Comparison of ENCODE assay signal across 9 mouse cellular contexts in genomic region chr4:149628372-149628771, GRCm38 (mm10). TPM values are rescaled to one million over a fixed set of nuclear protein-coding genes. Genes with fewer than 3 reads are reported as not detected.
A peak's percentile ranks its signal among the peaks of the same experiment; 100 is the strongest.
DNase-seq lines count a peak whose midpoint lies in the region; ATAC-seq and TF ChIP-seq lines count a peak whose summit lies in the region.
"Had no signal": no experiment of that assay in that cellular context is flagged by ENCODE, and none has a peak within 500 bp of the region (broad histone marks: within the 10 kb centered on the region; RNA-seq: fewer than 3 reads in every experiment).

No protein-coding gene starts in this region.

- peaks cover 47% of the 10 kb centered on the region for H3K36me3 ChIP-seq in intestine, postnatal 0 days (ENCODE audit: control insufficient read depth, insufficient read depth)
- H3K36me3 ChIP-seq in intestine, embryonic 16.5 days (ENCODE audit: control insufficient read depth, insufficient read depth, low read length), result peaks cover 10% of the 10 kb centered on the region; the same call in 1 of the 2 replicates
- peaks cover 33% of the 10 kb centered on the region for H3K36me3 ChIP-seq in embryonic facial prominence, embryonic 14.5 days (ENCODE audit: control insufficient read depth, insufficient read depth, low read length)

- H3K9ac ChIP-seq in intestine, postnatal 0 days (ENCODE audit: low read depth, low read length), result no peak overlapping the region
- no peak overlapping the region for H3K9ac ChIP-seq in intestine, embryonic 16.5 days (ENCODE audit: low read depth, low read length)
- H3K9ac ChIP-seq in embryonic facial prominence, embryonic 14.5 days (ENCODE audit: low read depth, low read length), result no peak overlapping the region
- H3K9ac ChIP-seq: embryonic facial prominence, embryonic 12.5 days had no signal

- no peak overlapping the region for H3K4me2 ChIP-seq in intestine, postnatal 0 days (replicated peaks; ENCODE audit: low read depth)
- H3K4me2 ChIP-seq in intestine, embryonic 16.5 days (ENCODE audit: low read depth, low read length), result no peak overlapping the region
- no peak overlapping the region for H3K4me2 ChIP-seq in embryonic facial prominence, embryonic 14.5 days (ENCODE audit: low read depth, low read length)
- H3K4me2 ChIP-seq: embryonic facial prominence, embryonic 12.5 days had no signal

- H3K4me3 ChIP-seq in intestine, postnatal 0 days (ENCODE audit: low read depth, low read length), result no peak overlapping the region
- no peak overlapping the region for H3K4me3 ChIP-seq in intestine, embryonic 16.5 days (ENCODE audit: low read length)
- no peak overlapping the region for H3K4me3 ChIP-seq in embryonic facial prominence, embryonic 14.5 days (ENCODE audit: low read depth, low read length)
- H3K4me3 ChIP-seq: embryonic facial prominence, embryonic 12.5 days had no signal

- DNase-seq in CD4-positive, CD25-positive, alpha-beta regulatory T cell, adult 2 months (ENCODE audit: low read depth, low spot score), result peak; percentile 82
- DNase-seq in adrenal gland, postnatal 36 days, result peak; percentile 42 to 56
- DNase-seq in embryonic facial prominence, embryonic 14.5 days (ENCODE audit: low spot score), result no peak
- DNase-seq in kidney, postnatal 10 days, result peak; percentile 71
- DNase-seq in urinary bladder, adult 18-20 months (ENCODE audit: low spot score in 2 of 2), result no peak

- H3K9me3 ChIP-seq in intestine, postnatal 0 days (ENCODE audit: control insufficient read depth), result no peaks in the 10 kb centered on the region
- no peaks in the 10 kb centered on the region for H3K9me3 ChIP-seq in intestine, embryonic 16.5 days (ENCODE audit: control insufficient read depth, low read length)
- no peaks in the 10 kb centered on the region for H3K9me3 ChIP-seq in embryonic facial prominence, embryonic 14.5 days (ENCODE audit: control insufficient read depth, low read length)
- H3K9me3 ChIP-seq: embryonic facial prominence, embryonic 12.5 days had no signal

- peak; percentile 83 for TF ChIP-seq CTCF in intestine, postnatal 0 days (IDR thresholded peaks at IDR 0.05; ENCODE audit: low read depth)

- H3K27ac ChIP-seq in intestine, postnatal 0 days (ENCODE audit: low read depth, low read length), result no peak overlapping the region
- no peak overlapping the region for H3K27ac ChIP-seq in intestine, embryonic 16.5 days (ENCODE audit: low read length)
- H3K27ac ChIP-seq in embryonic facial prominence, embryonic 14.5 days (replicated peaks; ENCODE audit: low read depth, low read length), result no peak overlapping the region
- H3K27ac ChIP-seq: embryonic facial prominence, embryonic 12.5 days had no signal

- WGBS in intestine, postnatal 0 days, result 77% methylated on average over 10 of the region's 10 CpGs
- WGBS in intestine, embryonic 16.5 days, result 76% methylated on average over 10 of the region's 10 CpGs
- 78% methylated on average over 9 of the region's 10 CpGs for WGBS in embryonic facial prominence, embryonic 14.5 days

- H3K4me1 ChIP-seq in intestine, postnatal 0 days (replicated peaks; ENCODE audit: control insufficient read depth, insufficient read depth, low read length), result no peaks in the 10 kb centered on the region
- no peaks in the 10 kb centered on the region for H3K4me1 ChIP-seq in intestine, embryonic 16.5 days (ENCODE audit: control insufficient read depth, insufficient read depth, low read length)
- 0 out of 2 replicates have a peak, but pooled peaks cover 3% of the 10 kb centered on the region for H3K4me1 ChIP-seq in embryonic facial prominence, embryonic 14.5 days (ENCODE audit: control insufficient read depth, insufficient read depth, low read length)
- H3K4me1 ChIP-seq: embryonic facial prominence, embryonic 12.5 days had no signal

- no peak for ATAC-seq in intestine, postnatal 0 days
- no peak for ATAC-seq in intestine, embryonic 16.5 days
- ATAC-seq in embryonic facial prominence, embryonic 14.5 days (ENCODE audit: low read depth), result 0 out of 2 replicates have a peak, but pooled peaks have one; percentile 38
- peak; percentile 83; the same call in 1 of the 2 replicates for ATAC-seq in neutrophil, adult 5-6 weeks (ENCODE audit: extremely low read depth, insufficient number of reproducible peaks, low FRiP score, poor library complexity, severe bottlenecking)

- H3K27me3 ChIP-seq in intestine, postnatal 0 days (replicated peaks; ENCODE audit: control insufficient read depth, insufficient read depth, low read length), result no peaks in the 10 kb centered on the region
- no peaks in the 10 kb centered on the region for H3K27me3 ChIP-seq in intestine, embryonic 16.5 days (replicated peaks; ENCODE audit: control insufficient read depth, insufficient read depth, low read length)
- no peaks in the 10 kb centered on the region for H3K27me3 ChIP-seq in embryonic facial prominence, embryonic 14.5 days (replicated peaks; ENCODE audit: control insufficient read depth, insufficient read depth, low read length)
- H3K27me3 ChIP-seq: embryonic facial prominence, embryonic 12.5 days had no signal

RNA-seq across cellular contexts. Expression of gene Clstn1, which starts 42.1 kb away (rescaled TPM):
- 34.3 and 34.7 TPM in 2 replicates for polyA plus RNA-seq in intestine, postnatal 0 days (2015; fragmentation: Nextera tagmentation; extraction: Ambion mirVana)
- 10.8 and 12.5 TPM in 2 replicates for polyA plus RNA-seq in intestine, embryonic 16.5 days (2015; fragmentation: Nextera tagmentation; extraction: Ambion mirVana)
- total RNA-seq in adrenal gland, postnatal 36 days (2021), result 10 to 100 TPM; 92.4 to 97.7 TPM
- polyA plus RNA-seq in embryonic facial prominence, embryonic 14.5 days (2014; fragmentation: Nextera tagmentation; extraction: Ambion mirVana), result 51.4 and 52.0 TPM in 2 replicates
- total RNA-seq in neutrophil, adult 5-6 weeks (2017), result 0.47 and 0.49 TPM in 2 replicates

Comparison
In these comparisons a context has a peak if more than half of its experiments do, and no peak if none do; other contexts are left out.
1. ATAC-seq: peak in embryonic facial prominence, embryonic 14.5 days (single experiment) and neutrophil, adult 5-6 weeks (single experiment); none in intestine, postnatal 0 days (single experiment) and intestine, embryonic 16.5 days (single experiment).
2. DNase-seq: peak in CD4-positive, CD25-positive, alpha-beta regulatory T cell, adult 2 months (single experiment), adrenal gland, postnatal 36 days (2 of 2) and kidney, postnatal 10 days (single experiment); none in embryonic facial prominence, embryonic 14.5 days (single experiment) and urinary bladder, adult 18-20 months (0 of 2).